Mouse (Mus musculus) frontal cortex, postnatal 14 days (tissue): ENCODE results near the gene Mybpc2.

ENCODE experiments used
- DNase-seq, 2 experiments: peaks; one replicate each; pipeline ENCODE4 v3.0.0; 2022; ENCODE audit warnings: low spot score in 2 of 2

The Mybpc2 gene

GRCm38 (mm10) chr7:44524502-44524901 is at the start of gene Mybpc2:
Gene Mybpc2 (minus strand): TSS chr7:44524656.
- DNase-seq: no peak

- no peak for DNase-seq
Observed at GRCm38 (mm10) chr7:44572956-44573484, 48.6 kb upstream of the Mybpc2 start.

GRCm38 (mm10) chr7:44572213-44572701 is 47.8 kb upstream of the Mybpc2 start, which contains the start of gene Napsa:
Gene Napsa (plus strand): TSS chr7:44572380.
- DNase-seq: no peak

- no peak for DNase-seq
Observed at GRCm38 (mm10) chr7:44571811-44572210, 47.4 kb upstream of the Mybpc2 start.

- DNase-seq: no peak
Observed at GRCm38 (mm10) chr7:44570989-44571388, 46.5 kb upstream of the Mybpc2 start.

GRCm38 (mm10) chr7:44568803-44569202 is 44.3 kb upstream of the Mybpc2 start:
- DNase-seq: no peak

GRCm38 (mm10) chr7:44565414-44565813 is 41.0 kb upstream of the Mybpc2 start:
- no peak for DNase-seq

- no peak for DNase-seq
Observed at GRCm38 (mm10) chr7:44564486-44564885, 40.0 kb upstream of the Mybpc2 start.

GRCm38 (mm10) chr7:44563284-44563683 is 38.8 kb upstream of the Mybpc2 start:
- DNase-seq: no peak

- DNase-seq: peak; percentile 48 to 79
Observed at GRCm38 (mm10) chr7:44560435-44561400, 36.3 kb upstream of the Mybpc2 start.

- DNase-seq: no peak
Observed at GRCm38 (mm10) chr7:44557629-44558028, 33.2 kb upstream of the Mybpc2 start.

GRCm38 (mm10) chr7:44553826-44554225 is 29.4 kb upstream of the Mybpc2 start, which contains the start of gene Nr1h2:
Gene Nr1h2 (minus strand): TSS chr7:44553951.
- peak; percentile 88 to 91 for DNase-seq

GRCm38 (mm10) chr7:44553196-44553764 is 28.8 kb upstream of the Mybpc2 start:
- DNase-seq: peak in 1 of 2 experiments; percentile 52

- DNase-seq: no peak
Observed at GRCm38 (mm10) chr7:44552141-44552908, 27.9 kb upstream of the Mybpc2 start.

- DNase-seq: no peak
Observed at GRCm38 (mm10) chr7:44551731-44552130, 27.3 kb upstream of the Mybpc2 start.

GRCm38 (mm10) chr7:44551301-44551700 is 26.8 kb upstream of the Mybpc2 start:
- DNase-seq: no peak

GRCm38 (mm10) chr7:44550409-44550678 is 25.9 kb upstream of the Mybpc2 start:
- DNase-seq: no peak

- no peak for DNase-seq
Observed at GRCm38 (mm10) chr7:44549621-44550408, 25.4 kb upstream of the Mybpc2 start.

- peak; percentile 99 to 100 for DNase-seq
Observed at GRCm38 (mm10) chr7:44548497-44549087, 24.1 kb upstream of the Mybpc2 start, which contains the start of gene Pold1. Gene Pold1 (minus strand): TSS chr7:44548849.

- no peak for DNase-seq
Observed at GRCm38 (mm10) chr7:44547725-44548124, 23.3 kb upstream of the Mybpc2 start.

GRCm38 (mm10) chr7:44547041-44547440 is 22.6 kb upstream of the Mybpc2 start:
- DNase-seq: no peak
